Mouse (Mus musculus): ENCODE measurements at regions not wholly inside any gene's neighbourhood (a gene's known extent, or its start where the extent isn't known, plus 50 kb on each side); places are given as distances from the start of the nearest gene placed in this dataset.

DNA sequence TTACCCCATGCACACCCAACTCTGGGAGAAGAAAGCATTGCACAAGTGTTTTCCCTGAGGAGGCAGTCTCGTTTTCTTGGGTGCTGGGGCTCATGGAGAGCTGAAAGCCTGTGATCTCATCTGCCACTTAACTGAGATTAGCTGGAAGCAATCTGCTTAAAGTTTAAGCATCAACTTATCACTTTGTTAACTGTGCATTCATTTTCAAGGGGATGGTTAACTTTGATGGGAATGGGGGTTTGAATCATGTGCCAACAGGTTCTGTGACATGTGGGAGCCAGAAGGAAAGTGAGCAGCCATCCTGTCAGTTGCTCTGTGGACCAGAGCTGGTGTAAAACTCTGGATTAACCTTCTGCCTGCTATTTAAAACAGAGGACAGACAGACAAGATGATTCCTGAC is 315.2 kb upstream of the Plxna2 start:
- Histone ChIP-seq H3K36me3 (ENCODE audit: control insufficient read depth, insufficient read depth) (no peaks in the 10 kb centered on the region), H3K4me3 (ENCODE audit: low read depth, low read length) (no peak overlapping the region), H3K4me2 (replicated peaks; ENCODE audit: low read depth) (no peak overlapping the region), H3K9ac (ENCODE audit: low read depth, low read length) (no peak overlapping the region), H3K27me3 (replicated peaks; ENCODE audit: control insufficient read depth, insufficient read depth, low read length) (no peaks in the 10 kb centered on the region), H3K27ac (ENCODE audit: low read depth, low read length) (no peak overlapping the region), H3K9me3 (ENCODE audit: control insufficient read depth) (no peaks in the 10 kb centered on the region), H3K4me1 (replicated peaks; ENCODE audit: control insufficient read depth, insufficient read depth, low read length) (no peaks in the 10 kb centered on the region)
- no peak for ATAC-seq
- TF ChIP-seq CTCF (IDR thresholded peaks at IDR 0.05; ENCODE audit: low read depth) = no peak
- WGBS = 22% methylated on average over 1 of the region's 1 CpGs

DNA sequence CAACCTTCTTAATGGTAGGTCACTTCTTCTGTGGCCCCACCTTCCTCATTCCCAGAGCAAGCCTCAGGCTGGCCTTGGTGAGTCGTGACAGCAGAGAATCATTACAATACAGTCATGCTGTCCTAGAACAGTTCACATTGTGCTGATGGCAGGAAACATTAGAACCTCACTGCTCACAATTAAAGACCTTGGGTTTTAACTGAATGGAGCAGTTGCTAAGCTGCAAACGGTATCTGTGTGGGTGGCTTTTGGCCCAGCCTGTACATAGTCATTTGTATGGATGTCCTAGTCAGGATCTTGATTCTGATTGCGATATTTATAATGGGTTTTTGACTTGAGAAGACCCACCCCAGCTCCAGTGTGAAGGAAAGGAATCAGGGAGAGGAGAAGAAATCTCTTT is 336.1 kb upstream of the Plxna2 start:
- WGBS = 67% methylated on average over 3 of the region's 3 CpGs
- Histone ChIP-seq H3K27ac (ENCODE audit: low read depth, low read length) (no peak overlapping the region), H3K9ac (ENCODE audit: low read depth, low read length) (no peak overlapping the region), H3K36me3 (ENCODE audit: control insufficient read depth, insufficient read depth) (no peaks in the 10 kb centered on the region), H3K4me1 (replicated peaks; ENCODE audit: control insufficient read depth, insufficient read depth, low read length) (no peaks in the 10 kb centered on the region), H3K27me3 (replicated peaks; ENCODE audit: control insufficient read depth, insufficient read depth, low read length) (no peaks in the 10 kb centered on the region), H3K4me2 (replicated peaks; ENCODE audit: low read depth) (no peak overlapping the region), H3K4me3 (ENCODE audit: low read depth, low read length) (no peak overlapping the region), H3K9me3 (ENCODE audit: control insufficient read depth) (no peaks in the 10 kb centered on the region)
- TF ChIP-seq CTCF (IDR thresholded peaks at IDR 0.05; ENCODE audit: low read depth) = no peak
- no peak for ATAC-seq

DNA sequence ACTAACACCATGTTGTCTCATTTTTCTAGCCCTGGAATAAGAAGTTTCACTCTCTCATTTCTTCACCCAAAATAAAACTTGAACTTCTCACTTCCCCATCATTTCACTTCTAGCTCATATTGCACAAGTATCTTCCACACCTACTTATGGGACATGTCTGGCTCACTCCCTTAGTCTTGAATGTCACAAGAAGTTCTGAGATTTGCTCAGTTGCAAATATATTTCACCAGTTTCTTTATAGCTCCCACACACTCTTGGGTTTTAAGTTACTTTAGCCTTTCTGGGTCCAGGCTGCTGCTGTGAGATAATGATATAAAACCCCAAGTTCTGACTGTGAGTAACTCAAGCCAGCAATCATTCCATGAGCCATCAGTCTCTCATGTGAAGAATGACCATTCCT is 350.0 kb upstream of the Plxna2 start:
- no peak for ATAC-seq
- H3K27me3 ChIP-seq (replicated peaks; ENCODE audit: control insufficient read depth, insufficient read depth, low read length) = no peaks in the 10 kb centered on the region
- no peaks in the 10 kb centered on the region for H3K4me1 ChIP-seq (replicated peaks; ENCODE audit: control insufficient read depth, insufficient read depth, low read length)
- no peaks in the 10 kb centered on the region for H3K36me3 ChIP-seq (ENCODE audit: control insufficient read depth, insufficient read depth)
- H3K9ac ChIP-seq (ENCODE audit: low read depth, low read length) = no peak overlapping the region
- H3K4me3 ChIP-seq (ENCODE audit: low read depth, low read length) = no peak overlapping the region
- TF ChIP-seq CTCF (IDR thresholded peaks at IDR 0.05; ENCODE audit: low read depth) = no peak
- H3K4me2 ChIP-seq (replicated peaks; ENCODE audit: low read depth) = no peak overlapping the region
- H3K27ac ChIP-seq (ENCODE audit: low read depth, low read length) = no peak overlapping the region
- H3K9me3 ChIP-seq (ENCODE audit: control insufficient read depth) = no peaks in the 10 kb centered on the region

GRCm38 (mm10) chr1:194262374-194262773 is 355.6 kb upstream of the Plxna2 start:
- Histone ChIP-seq H3K4me1 (replicated peaks; ENCODE audit: control insufficient read depth, insufficient read depth, low read length) (no peaks in the 10 kb centered on the region), H3K36me3 (ENCODE audit: control insufficient read depth, insufficient read depth) (no peaks in the 10 kb centered on the region), H3K27ac (ENCODE audit: low read depth, low read length) (no peak overlapping the region), H3K9me3 (ENCODE audit: control insufficient read depth) (no peaks in the 10 kb centered on the region), H3K27me3 (replicated peaks; ENCODE audit: control insufficient read depth, insufficient read depth, low read length) (no peaks in the 10 kb centered on the region), H3K4me2 (replicated peaks; ENCODE audit: low read depth) (no peak overlapping the region), H3K9ac (ENCODE audit: low read depth, low read length) (no peak overlapping the region), H3K4me3 (ENCODE audit: low read depth, low read length) (no peak overlapping the region)
- no peak for ATAC-seq
- TF ChIP-seq CTCF (IDR thresholded peaks at IDR 0.05; ENCODE audit: low read depth) = no peak
- WGBS = 82% methylated on average over 4 of the region's 4 CpGs

- no peak for TF ChIP-seq CTCF (IDR thresholded peaks at IDR 0.05; ENCODE audit: low read depth)
- Histone ChIP-seq H3K27ac (ENCODE audit: low read depth, low read length) (no peak overlapping the region), H3K4me3 (ENCODE audit: low read depth, low read length) (no peak overlapping the region), H3K27me3 (replicated peaks; ENCODE audit: control insufficient read depth, insufficient read depth, low read length) (no peaks in the 10 kb centered on the region), H3K9ac (ENCODE audit: low read depth, low read length) (no peak overlapping the region), H3K9me3 (ENCODE audit: control insufficient read depth) (no peaks in the 10 kb centered on the region), H3K4me1 (replicated peaks; ENCODE audit: control insufficient read depth, insufficient read depth, low read length) (no peaks in the 10 kb centered on the region), H3K36me3 (ENCODE audit: control insufficient read depth, insufficient read depth) (no peaks in the 10 kb centered on the region), H3K4me2 (replicated peaks; ENCODE audit: low read depth) (no peak overlapping the region)
- no peak for ATAC-seq
- 51% methylated on average over 3 of the region's 3 CpGs for WGBS
Observed at GRCm38 (mm10) chr1:194259957-194260356, 358.1 kb upstream of the Plxna2 start.

DNA sequence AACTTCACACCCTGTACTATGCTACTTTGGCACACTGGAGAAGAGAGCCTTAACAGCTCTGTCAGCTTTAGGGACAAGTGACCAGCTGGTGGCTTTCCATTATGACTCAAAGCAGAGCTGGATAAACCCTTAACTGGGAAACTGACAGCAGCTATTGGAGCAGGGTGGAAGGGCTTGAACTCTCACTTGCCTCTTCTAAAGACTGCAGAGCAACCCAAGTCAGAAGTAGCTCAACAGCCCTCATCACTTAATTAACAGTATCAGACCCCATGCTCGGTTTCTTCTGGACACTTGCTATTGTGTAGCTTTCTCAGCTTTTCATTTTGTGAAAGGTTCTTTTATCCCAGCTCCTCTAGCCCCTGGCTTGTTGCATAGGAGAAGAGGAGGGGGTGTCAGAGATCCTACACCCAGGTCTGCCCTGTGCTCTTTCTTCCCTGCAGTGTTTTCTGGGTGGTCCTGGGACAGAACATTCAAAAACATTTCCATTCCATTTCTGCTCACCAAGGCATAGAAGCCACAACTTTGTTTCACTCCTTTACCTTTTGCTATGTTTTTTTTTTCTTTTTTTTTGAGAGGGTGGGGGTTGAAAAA is 373.1 kb upstream of the Plxna2 start:
- Histone ChIP-seq H3K36me3 (ENCODE audit: control insufficient read depth, insufficient read depth) (no peaks in the 10 kb centered on the region), H3K27ac (ENCODE audit: low read depth, low read length) (no peak overlapping the region), H3K9ac (ENCODE audit: low read depth, low read length) (no peak overlapping the region), H3K4me3 (ENCODE audit: low read depth, low read length) (no peak overlapping the region), H3K27me3 (replicated peaks; ENCODE audit: control insufficient read depth, insufficient read depth, low read length) (no peaks in the 10 kb centered on the region), H3K4me1 (replicated peaks; ENCODE audit: control insufficient read depth, insufficient read depth, low read length) (no peaks in the 10 kb centered on the region), H3K9me3 (ENCODE audit: control insufficient read depth) (no peaks in the 10 kb centered on the region), H3K4me2 (replicated peaks; ENCODE audit: low read depth) (no peak overlapping the region)
- TF ChIP-seq CTCF (IDR thresholded peaks at IDR 0.05; ENCODE audit: low read depth) = no peak
- WGBS = 35% methylated on average over 1 of the region's 1 CpGs
- no peak for ATAC-seq

DNA sequence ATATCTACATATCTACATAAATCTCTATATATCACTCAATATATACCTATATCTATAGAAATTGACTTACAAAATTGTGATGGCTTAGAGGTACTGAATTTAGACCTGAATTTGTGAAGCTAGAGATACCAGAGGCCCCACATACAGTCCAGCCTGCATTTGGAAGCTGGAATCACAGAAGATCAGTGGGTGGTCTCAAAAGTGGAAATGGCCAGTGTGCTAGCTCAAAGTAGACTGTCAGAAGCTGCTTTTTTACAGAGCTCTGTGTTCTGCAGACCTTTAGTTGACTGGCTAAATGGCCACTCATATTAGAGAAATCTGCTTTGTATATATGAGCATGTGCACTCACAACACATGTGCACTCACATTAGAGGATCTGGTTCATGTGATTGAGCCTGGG is 376.9 kb upstream of the Plxna2 start:
- Histone ChIP-seq H3K4me1 (replicated peaks; ENCODE audit: control insufficient read depth, insufficient read depth, low read length) (no peaks in the 10 kb centered on the region), H3K36me3 (ENCODE audit: control insufficient read depth, insufficient read depth) (no peaks in the 10 kb centered on the region), H3K27ac (ENCODE audit: low read depth, low read length) (no peak overlapping the region), H3K4me3 (ENCODE audit: low read depth, low read length) (no peak overlapping the region), H3K27me3 (replicated peaks; ENCODE audit: control insufficient read depth, insufficient read depth, low read length) (no peaks in the 10 kb centered on the region), H3K9ac (ENCODE audit: low read depth, low read length) (no peak overlapping the region), H3K9me3 (ENCODE audit: control insufficient read depth) (no peaks in the 10 kb centered on the region), H3K4me2 (replicated peaks; ENCODE audit: low read depth) (no peak overlapping the region)
- no peak for ATAC-seq
- TF ChIP-seq CTCF (IDR thresholded peaks at IDR 0.05; ENCODE audit: low read depth) = no peak

Measured in intestine, postnatal 0 days (tissue).